Mouse (Mus musculus) thymus, postnatal 4 days (tissue): ENCODE measurements around the gene Gm20388.
"Not testable (repeated sequence)": the region's sequence is repeated elsewhere in the genome, so short reads cannot be mapped to it uniquely, and the experiment has no call there.

ENCODE experiments used
- DNase-seq: peaks from one replicate; pipeline ENCODE4 v3.0.0; 2021

Gene Gm20388

DNA sequence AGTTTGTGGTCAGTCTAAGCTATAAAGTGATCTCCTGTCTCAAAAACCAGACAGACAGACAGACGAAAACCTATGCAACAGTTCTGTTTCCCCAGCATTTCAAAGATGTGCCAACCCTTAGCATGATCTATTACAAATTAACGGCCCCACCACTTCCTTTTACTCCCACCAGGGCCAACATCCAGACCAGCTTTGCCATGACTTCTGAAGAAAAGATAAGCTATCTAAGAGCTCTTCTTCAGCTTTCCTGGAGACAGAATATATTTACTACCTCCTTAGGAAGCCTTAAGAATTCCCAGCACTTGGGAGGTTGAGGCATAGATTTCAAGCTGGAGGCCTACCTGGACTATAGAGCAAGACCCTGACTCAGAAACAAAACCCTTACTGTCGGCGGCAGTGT is 4069.6 kb downstream of the Gm20388 start:
- DNase-seq, result no peak

DNA sequence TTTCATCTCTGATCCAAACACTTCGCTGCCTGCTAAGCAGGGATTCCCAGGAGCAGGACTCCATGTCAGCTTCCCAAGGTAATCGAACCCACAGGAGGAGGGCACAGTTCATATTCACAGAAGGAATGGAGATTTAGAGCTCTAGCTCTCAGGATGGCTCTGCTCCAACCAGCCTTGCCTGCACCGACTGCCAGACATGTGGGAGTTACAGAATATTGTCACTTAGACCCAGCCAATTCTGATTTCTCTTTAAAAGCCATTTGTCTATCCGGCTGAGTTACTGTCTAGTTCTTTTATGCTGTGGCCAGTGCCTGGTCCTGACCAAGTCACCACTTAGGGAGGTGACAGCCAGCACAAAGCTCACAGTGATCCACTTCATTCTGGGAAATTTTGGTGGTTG is 4071.0 kb downstream of the Gm20388 start:
- no peak for DNase-seq

DNA sequence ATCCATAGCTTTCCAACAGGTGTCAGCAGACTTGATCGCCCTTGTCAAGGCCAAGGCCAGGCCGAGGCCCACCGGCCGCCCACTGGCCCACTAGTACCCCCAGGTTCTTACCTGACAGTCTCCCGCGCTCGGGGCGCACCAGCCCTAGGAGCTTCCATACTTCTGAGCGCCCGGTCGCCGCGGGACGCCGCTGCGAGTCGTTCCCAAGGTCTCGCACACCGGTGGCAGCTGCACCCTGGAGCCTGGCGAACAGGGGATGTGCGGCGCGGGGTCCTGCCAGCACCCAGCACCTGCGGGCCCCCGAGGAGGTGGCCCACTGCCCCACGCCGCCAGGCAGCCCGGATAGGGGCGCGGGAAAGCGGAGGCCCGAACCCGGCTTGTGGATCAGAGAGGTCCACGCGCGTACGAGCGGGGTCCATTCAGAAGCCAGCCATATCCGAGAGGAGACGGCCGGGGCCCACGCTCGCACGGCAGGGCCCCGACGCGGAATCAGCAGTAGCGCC is 4071.7 kb downstream of the Gm20388 start:
- peak; percentile 61 for DNase-seq

DNA sequence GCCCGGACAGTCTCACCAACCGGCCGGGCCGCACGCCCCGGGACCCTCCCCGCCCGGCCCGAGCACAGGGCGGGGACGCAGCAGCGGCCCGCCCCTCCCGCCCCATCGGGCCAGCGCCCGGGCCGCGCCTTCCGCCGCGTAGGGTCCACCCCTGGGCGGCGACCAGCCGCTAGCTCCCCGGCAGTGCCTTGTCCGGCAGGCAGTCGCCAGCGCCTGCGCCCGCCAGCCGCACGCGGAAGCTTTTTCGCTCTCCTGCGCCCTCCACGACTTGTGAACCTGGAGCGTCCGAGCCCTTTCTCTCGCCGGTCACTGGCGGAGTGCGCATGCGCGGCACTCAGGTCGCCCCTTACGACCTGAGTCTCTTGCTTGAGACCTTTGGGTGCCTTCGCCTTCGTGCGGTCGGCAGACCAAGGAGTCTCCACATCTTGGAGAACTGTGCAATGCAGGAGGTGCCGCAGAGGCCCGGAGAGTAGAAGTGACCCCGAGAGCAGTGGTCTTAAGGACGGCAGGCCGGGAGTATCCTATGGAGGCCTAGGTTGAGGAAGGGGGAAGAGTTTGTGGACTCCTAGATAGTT is 4072.3 kb downstream of the Gm20388 start, which contains the start of gene Abcb10:
Abcb10 (minus strand) TSS at position 297 of the 575 bp plus-strand sequence.
- DNase-seq, result peak; percentile 76

DNA sequence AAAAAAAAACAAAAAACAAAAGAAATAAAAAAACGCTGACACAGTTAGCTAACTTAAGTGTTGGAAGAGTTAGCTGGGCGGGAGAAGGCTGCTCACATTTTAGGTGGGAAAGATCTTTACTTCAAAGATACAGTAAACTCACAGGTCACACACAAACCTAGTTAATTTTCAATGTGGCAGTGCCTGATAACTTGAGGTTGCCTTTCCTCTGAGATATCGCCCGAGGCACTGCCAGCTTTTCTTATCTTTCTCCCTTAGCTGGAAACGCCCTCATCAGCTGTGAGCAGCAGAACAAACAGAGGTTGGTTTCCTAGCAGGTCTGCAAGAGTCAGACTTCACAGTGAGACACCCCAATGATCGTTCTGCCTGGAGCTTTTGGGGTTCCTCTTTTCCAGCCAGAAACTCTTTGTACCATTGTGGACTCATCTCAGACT is 4078.0 kb downstream of the Gm20388 start:
- no peak for DNase-seq

DNA sequence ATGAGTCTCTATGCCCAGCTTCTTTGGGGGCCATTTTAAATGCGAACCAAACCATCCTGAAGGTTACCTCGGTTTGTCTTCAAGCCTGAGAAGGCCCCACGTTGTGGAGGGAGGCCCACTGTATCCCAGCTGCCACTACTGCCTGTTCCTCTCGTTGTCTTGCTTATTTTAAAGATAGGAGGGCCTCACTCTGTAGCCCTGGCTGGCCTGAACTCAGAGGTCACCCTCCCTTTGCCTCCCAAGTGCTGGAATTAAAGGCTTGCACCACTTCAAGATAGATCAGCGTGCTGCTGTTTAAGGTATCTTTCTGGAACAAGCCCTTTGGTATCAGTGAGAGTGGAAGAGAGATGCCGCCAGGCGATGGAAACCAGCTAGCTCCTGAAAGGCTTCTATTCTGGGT is 4078.5 kb downstream of the Gm20388 start:
- DNase-seq, result no peak

DNA sequence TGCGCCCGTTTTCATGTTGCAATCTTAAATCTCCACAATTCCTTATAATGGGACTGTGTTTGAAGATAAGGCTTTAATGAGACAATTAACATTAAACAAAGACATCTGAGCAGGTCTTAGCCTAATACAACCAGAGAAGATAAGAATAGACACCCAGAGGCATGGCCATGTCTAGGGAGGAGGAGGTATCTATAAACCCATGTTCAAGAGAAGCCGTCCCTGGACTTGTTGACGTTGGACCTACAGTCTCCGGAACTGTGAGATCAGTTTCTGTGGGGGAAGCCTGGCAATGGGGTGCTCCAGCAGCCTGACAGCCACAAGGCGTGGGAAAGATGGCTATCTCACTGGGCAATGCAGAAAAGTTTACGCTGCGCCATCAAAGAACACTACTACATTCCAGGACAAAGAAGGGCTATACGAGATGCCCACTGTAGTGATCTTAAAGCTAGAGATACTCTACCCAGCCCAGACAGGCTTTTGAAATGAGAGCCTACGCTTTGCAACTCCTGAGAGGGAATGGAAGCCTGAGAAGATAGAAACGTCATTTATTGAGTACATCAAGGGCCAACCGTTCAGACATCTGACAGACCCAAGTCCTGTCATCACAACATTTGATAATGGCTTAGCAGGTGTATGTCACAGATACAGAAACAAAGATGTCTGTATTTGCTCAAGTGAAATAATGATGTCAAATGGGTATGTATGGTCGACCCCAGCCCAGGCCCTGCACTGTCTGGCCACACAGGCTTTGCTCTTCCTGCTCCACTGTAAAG is 4079.8 kb downstream of the Gm20388 start:
- DNase-seq, result no peak

DNA sequence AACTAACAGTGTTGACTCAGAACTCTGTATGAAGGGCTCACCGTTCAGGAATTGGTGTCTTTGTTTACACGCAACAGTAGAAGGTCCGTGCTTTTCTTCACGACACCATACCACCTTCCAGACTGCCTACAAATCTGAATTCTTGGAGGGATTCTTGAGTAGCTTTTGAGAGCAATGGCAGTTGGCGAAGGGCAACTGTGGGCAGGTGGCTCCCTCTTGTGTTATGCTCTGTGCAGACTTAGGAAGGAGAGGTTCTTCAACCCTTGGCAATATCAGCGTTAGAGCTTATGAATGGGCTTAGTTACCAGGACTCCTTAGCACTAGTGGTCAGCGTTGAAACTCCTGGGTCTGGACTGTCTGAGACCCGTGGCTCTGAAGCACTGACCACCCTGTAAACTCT is 4081.9 kb downstream of the Gm20388 start:
- peak; percentile 33 for DNase-seq

DNA sequence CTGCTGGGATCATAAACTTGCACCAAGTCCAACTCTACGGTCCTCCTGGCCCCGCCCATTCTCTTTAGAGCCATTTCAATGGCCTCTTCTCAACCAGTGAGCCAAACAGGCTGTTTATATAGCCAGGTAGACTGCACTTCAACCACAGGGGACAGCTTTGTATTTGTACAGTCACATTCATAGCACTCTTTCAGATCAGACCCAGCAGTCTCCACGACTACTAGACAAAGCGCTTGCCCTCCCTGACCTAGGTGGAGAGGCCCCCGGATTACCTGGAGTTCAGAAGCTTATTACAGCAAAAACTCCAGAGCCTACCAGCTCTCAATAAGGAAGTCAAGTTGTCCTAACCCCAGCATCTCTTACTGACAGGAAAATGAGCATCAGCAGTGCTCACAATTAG is 4083.0 kb downstream of the Gm20388 start:
- DNase-seq, result no peak

DNA sequence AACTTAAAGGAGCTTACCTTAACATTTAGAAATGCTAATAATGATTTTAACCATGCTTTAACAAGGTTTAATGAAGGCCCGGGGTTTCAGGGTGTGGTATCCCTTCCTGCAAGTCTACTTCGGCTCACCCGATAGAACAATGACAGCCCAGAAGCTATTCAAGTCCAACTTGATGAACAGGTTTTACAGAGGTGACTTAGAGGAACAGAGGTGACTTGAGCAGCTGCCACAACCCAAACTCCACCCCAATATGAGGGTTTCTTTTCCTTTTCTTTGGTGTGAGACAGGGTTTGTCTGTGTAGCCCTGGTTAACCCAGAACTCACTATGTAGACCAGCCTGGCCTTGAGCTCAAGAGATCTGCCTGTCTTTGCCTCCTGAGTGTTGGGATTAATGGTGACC is 4083.4 kb downstream of the Gm20388 start:
- no peak for DNase-seq

DNA sequence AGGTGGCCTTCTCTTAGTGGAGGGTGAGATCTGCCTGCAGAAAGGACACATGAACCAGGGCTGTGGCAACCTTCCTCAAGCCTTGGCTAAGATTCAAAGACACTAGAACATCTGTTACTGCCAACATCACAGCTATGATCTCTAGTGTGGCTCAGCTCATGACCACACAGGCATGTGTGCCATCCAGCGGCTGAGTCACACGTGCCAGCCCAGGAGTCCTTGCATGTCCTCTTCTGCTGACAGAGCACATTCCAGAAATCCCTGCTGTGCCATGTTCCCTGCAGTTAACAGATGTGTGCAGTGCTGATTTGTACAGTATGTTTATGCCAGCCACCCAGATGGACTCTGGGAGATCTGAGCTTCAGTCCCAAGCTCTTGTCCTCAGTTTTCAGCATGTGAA is 4088.9 kb downstream of the Gm20388 start:
- DNase-seq, result no peak

DNA sequence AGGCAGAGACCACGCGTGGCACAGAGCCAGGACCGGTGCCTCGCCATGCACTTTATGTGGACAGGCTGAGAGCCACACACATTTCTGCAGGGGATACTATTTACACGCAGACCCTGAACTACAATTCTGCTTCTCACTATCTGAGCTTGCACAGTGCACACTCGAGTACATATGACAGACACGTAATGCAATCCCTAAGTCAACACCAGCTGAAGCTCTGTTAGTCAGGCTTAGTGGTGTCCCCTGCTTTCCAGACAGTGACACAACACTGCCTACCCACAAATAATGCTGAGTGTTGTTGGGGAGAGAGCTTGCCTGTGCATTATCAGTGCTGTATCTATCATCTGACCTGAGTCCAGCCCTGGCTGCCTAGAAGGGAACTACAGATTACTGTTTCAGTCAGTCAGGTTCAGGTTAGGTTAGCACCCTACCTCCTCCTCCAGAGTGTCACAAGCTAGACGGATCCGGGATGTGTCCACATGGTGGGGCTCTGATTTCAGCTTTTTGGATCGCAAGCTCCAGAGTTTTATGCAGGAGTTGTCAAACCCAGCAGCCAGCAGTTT is 4092.0 kb downstream of the Gm20388 start:
- no peak for DNase-seq

DNA sequence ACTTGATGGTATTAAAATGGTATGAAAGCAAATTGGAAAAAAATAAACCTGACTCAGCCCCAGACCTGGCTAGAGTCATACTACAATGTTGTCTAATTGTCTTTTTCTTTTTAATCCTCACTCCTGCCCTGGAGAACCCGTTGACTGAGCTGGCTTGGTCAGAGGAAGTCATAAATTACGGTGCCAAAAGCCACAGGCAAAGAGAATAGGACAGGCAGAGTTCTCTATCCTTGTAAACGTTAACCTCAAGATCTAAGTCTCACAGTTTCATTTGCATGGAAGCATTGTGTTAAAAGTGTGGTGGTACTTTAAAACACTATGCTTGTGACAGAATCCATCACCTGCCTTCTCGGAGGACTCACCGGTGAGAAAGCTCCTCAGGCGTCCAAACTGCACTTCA is 4097.2 kb downstream of the Gm20388 start:
- DNase-seq, result no peak

DNA sequence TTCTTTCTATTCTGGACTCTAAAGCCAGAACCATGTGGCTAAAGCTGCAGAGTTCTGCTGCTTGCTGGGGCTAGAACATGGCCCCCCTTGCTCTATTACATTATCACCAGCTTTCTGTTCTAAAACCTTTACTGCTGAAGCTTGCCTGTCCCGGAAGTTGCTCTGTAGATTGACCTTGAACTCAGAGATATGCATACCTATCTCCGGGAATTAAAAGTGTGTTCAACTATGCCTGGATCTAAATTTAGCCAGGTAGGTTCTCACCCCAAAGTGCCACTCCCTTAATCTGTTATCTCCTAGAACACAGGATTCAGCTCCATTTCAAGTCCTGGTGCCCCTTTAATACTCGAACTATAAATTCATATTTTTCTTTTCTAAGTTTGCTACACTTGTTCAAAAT is 4100.9 kb downstream of the Gm20388 start:
- no peak for DNase-seq

DNA sequence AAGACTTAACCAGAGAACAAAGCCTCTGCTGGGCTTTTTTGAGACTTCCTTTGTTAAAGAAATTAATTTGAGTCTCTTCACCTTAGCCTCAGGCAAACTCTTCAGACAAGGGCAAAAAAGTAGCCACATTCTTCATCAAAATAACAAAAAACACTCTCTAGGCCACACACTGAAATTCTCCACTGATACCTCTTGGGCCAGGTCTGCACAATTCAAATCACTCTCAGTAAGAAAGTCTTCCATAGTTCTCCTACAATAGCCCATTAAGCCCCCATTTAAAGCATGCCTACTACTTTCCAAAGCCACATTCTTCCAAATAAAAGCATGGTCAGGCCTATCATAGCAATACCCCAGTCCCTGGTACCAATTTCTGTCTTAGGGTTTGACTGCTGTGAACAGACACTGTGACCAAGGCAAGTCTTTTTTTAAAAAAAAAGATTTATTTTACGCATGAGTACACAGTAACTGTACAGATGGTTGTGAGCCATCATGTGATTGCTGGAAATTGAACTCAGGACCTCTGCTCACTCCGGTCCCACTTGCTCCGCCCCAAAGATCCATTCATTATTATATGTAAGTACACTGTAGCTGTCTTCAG is 4101.4 kb downstream of the Gm20388 start:
- no peak for DNase-seq

DNA sequence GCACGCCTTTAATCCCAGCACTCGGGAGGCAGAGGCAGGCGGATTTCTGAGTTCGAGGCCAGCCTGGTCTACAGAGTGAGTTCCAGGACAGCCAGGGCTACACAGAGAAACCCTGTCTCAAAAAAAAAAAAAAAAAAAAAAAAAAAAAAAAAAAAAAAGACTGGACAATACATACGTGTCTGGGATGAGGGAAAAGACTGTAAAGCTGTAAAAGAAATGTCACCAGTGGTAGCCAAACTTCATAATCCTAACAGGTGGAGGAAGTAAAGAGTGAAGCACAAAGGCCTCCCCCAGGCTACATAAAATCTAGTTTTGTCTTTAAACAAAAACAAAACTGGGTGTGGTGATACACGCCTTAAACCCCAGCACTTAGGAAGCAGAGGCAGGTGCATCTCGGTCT is 4103.7 kb downstream of the Gm20388 start:
- not testable (repeated sequence) for DNase-seq

DNA sequence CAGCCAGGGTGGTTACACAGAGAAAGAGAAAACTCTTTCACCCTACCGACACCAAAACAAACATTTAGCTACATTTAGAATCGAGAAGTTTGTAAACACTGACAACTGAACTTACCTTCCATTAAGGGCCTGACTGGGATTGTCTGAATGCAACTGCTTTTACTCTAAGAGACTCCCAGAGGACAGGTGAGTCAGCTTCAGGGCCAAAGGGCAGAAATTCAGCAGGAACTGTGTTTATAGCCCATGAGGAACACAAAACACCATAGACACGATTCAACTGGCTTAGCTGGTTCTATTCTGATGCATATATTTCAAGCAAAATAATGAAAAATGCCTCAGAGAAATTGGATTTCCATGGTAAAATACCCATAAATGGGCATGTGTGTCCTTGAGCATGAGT is 4104.1 kb downstream of the Gm20388 start:
- no peak for DNase-seq

DNA sequence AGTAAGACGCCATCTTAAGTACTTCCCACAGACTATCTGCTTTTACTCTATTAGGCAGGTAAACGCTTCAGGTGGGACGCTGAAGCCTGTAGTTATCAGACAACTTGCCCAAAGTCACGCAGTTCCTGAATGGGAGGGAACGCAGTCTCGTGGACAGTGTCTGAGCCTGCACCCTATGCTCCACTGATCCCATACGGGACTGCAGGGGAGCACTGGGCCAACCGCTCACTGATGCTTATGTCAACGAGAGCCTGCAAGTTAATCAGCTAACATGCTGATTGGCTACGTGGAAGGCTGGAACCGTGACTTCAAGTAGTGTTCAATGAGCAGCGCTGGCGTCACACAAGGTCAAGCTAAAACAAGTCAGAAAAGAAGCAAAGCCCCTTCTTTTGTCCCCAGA is 4109.1 kb downstream of the Gm20388 start:
- DNase-seq, result peak; percentile 23

DNA sequence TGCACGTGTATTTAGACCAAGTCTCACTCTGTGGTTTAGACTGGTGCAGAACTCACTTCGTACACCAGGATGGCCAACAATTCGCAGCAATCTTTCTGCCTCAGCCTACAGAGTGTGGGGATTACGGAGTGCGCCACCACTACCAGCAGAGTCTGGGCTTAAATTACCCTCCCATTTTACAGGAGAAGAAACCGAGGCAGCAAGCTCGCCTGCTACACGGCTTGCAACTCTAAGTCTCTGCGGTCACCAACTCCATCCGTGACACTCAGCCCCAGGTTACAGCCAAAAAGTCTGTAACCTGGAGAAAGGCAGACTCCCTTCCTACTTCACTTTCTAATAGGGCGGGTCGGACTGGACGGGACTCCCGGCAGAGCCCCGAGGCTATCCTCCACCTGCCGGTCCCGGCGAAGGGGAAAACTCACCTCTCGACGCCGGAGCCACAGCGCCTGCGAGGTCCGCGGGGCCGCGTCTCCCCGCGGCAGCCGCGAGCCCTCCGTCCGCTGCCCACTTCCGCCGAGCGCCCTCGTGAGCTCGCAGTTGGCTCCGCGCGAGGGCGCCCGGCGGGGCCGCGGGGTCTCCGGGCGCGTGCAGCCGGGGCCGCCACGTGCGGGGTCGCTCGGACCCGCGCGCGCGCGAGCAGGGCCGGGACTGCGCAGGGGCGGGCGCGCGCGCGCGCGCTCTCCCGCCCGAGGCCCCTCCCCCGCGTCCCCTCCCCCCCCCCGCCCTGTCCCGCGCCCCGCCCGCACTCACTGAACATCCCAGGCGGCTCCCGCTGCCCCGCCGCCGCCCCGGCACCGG is 4110.0 kb downstream of the Gm20388 start:
- DNase-seq, result peak; percentile 82

DNA sequence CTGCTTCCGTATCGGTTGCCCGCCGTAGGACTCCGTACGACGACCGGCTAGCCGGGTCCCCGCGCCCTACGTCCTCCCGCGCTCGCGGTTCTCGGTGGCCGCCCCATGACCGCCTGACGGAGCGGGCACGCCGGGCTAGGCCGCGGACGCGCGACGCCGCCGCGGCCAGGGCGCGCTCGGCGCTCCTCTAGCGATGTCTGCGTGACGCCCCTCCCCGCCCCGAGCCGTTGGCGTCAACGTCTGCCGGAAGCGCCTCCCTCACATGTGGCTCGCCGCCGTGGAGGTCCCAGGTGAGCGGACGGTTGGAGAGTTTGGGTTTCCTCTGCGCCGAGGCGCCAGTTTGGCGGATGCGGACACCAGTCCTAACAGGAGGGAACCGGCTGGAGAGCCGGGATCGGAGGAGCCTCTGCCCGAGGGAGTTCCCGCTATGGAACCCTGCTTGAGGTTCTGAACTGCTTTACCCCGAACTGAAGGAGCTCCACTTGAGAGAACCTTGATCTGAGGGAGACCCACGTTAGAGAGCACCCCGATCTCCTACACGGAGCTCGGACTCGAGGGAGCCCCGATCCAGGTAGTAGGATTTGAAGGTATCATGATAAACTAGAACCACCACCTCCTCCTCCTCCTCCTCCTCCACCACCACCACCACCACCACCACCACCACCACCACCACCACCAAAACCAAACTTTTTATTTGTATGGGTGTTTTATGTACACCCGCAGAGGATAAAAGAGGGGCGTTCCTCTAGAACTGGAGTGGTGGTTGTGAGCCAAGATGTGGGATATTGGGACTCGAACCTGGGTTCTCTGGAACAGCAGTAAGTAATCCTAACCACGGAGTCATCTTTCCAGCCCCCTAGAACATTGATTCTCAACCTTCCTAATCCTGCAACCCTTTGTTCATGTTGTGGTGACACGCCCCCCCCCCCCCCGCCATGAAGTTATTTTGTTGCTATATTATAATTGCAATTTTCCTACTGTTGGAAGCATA is 4110.9 kb downstream of the Gm20388 start, which contains the start of the genes Taf5l and Urb2:
Taf5l (minus strand) TSS at position 161 of the 991 bp plus-strand sequence.
Urb2 (plus strand) TSS at position 272 of the 991 bp plus-strand sequence.
- DNase-seq, result peak; percentile 97

DNA sequence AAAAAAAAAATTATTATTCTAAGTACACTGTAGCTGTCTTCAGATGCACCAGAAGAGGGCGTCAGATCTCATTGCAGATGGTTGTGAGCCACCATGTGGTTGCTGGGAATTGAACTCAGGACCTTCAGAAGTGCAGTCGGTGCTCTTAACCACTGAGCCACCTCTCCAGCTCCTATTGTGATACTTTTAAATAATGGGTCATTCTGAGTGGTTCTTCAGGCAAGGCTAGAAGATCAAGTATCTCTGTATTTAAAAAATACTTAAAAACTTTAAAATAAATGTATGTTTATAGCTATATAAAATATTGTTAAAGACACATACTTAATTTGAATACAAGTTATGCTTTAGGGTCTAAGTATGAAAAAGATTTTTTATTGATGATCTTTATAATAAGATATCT is 4115.6 kb downstream of the Gm20388 start:
- not testable (repeated sequence) for DNase-seq
